Mouse (Mus musculus): ENCODE measurements around the gene Olfr1120. TPM values are rescaled to one million over a fixed set of nuclear protein-coding genes. Genes with fewer than 3 reads are reported as not detected.

Gene Olfr1120
- polyA plus RNA-seq (2012; rRNA removed), result not detected in 2 replicates

GRCm38 (mm10) chr2:87354515-87354914 is at the start of gene Olfr1120:
Gene Olfr1120 (plus strand): TSS chr2:87354815.

GRCm38 (mm10) chr2:87307281-87307680 is 47.3 kb upstream of the Olfr1120 start, which contains the start of gene Olfr1118:
Gene Olfr1118 (plus strand): TSS chr2:87307581.

GRCm38 (mm10) chr2:87369595-87369994 is 15.0 kb downstream of the Olfr1120 start, which contains the start of gene Olfr1121:
Gene Olfr1121 (plus strand): TSS chr2:87369895.

GRCm38 (mm10) chr2:87385549-87385948 is 30.9 kb downstream of the Olfr1120 start, which contains the start of gene Olfr1122:
Gene Olfr1122 (plus strand): TSS chr2:87385849.

Other genes with a start within 250 kb of the Olfr1120 start
- gene Olfr259, start 240.2 kb upstream of the Olfr1120 start, polyA plus RNA-seq (2012; rRNA removed), result not detected in 2 replicates
- not detected in 2 replicates for gene Olfr1110, start 214.5 kb upstream of the Olfr1120 start, polyA plus RNA-seq (2012; rRNA removed)
- gene Olfr1111, start 202.2 kb upstream of the Olfr1120 start, polyA plus RNA-seq (2012; rRNA removed), result not detected in 2 replicates
- gene Olfr1112, start 167.0 kb upstream of the Olfr1120 start, polyA plus RNA-seq (2012; rRNA removed), result not detected in 2 replicates
- gene Olfr1113, start 145.8 kb upstream of the Olfr1120 start, polyA plus RNA-seq (2012; rRNA removed), result not detected in 2 replicates
- not detected in 2 replicates for gene Olfr1115, start 106.8 kb upstream of the Olfr1120 start, polyA plus RNA-seq (2012; rRNA removed)
- gene Olfr1116, start 87.3 kb upstream of the Olfr1120 start, polyA plus RNA-seq (2012; rRNA removed), result not detected in 2 replicates
- gene Olfr1118, start 47.2 kb upstream of the Olfr1120 start, polyA plus RNA-seq (2012; rRNA removed), result not detected in 2 replicates
- not detected in 2 replicates for gene Olfr1121, start 15.1 kb downstream of the Olfr1120 start, polyA plus RNA-seq (2012; rRNA removed)
- gene Olfr1122, start 31.0 kb downstream of the Olfr1120 start, polyA plus RNA-seq (2012; rRNA removed), result not detected in 2 replicates
- not detected in 2 replicates for gene Olfr1123, start 61.8 kb downstream of the Olfr1120 start, polyA plus RNA-seq (2012; rRNA removed)
- not detected in 2 replicates for gene Olfr1124, start 75.5 kb downstream of the Olfr1120 start, polyA plus RNA-seq (2012; rRNA removed)
- not detected in 2 replicates for gene Olfr1126, start 99.1 kb downstream of the Olfr1120 start, polyA plus RNA-seq (2012; rRNA removed)
- not detected in 2 replicates for gene Pramel7, start 142.3 kb downstream of the Olfr1120 start, polyA plus RNA-seq (2012; rRNA removed)
- gene Pramel6, start 151.8 kb downstream of the Olfr1120 start, polyA plus RNA-seq (2012; rRNA removed), result not detected in 2 replicates
- gene Olfr153, start 177.0 kb downstream of the Olfr1120 start, polyA plus RNA-seq (2012; rRNA removed), result not detected in 2 replicates
- gene Olfr1128, start 190.7 kb downstream of the Olfr1120 start, polyA plus RNA-seq (2012; rRNA removed), result not detected in 2 replicates
- gene Olfr1129, start 219.1 kb downstream of the Olfr1120 start, polyA plus RNA-seq (2012; rRNA removed), result not detected in 2 replicates

Measured in colon, adult 2 months (tissue).